Mouse (Mus musculus) intestine, postnatal 0 days (tissue): Measurements from ENCODE around the gene Ebf1. TPM values are rescaled to one million over a fixed set of nuclear protein-coding genes. Genes with fewer than 3 reads are reported as not detected.

ENCODE experiments used
- ATAC-seq: fragments of 200-750 bp; cut with Nextera tagmentation; 2 replicates; pipeline ENCODE4 v1.8.0; 2017; ENCODE audit warnings: mild to moderate bottlenecking, moderate TSS enrichment, moderate library complexity
- H3K27ac ChIP-seq: fragments of 300-500 bp; sonication (generic); 2 replicates; pipeline ENCODE4 v1.5.1; 2014; ENCODE audit warnings: mild to moderate bottlenecking, low read depth, low read length, moderate library complexity
- H3K27me3 ChIP-seq: fragments of 300-500 bp; sonication (generic); replicated peaks from 2 replicates; pipeline ENCODE4 v1.6.1; 2014; ENCODE audit warnings: low read length, mixed read lengths; ENCODE audit not compliant: control insufficient read depth, insufficient read depth
- H3K36me3 ChIP-seq: fragments of 300-500 bp; sonication (generic); 2 replicates; pipeline ENCODE4 v1.6.1; 2014; ENCODE audit warnings: mild to moderate bottlenecking, moderate library complexity; ENCODE audit not compliant: control insufficient read depth, insufficient read depth
- H3K4me1 ChIP-seq: fragments of 300-500 bp; sonication (generic); replicated peaks from 2 replicates; pipeline ENCODE4 v1.6.1; 2014; ENCODE audit warnings: antibody characterized with exemption, low read length, mixed read lengths; ENCODE audit not compliant: control insufficient read depth, insufficient read depth
- H3K4me2 ChIP-seq: fragments of 300-500 bp; sonication (generic); replicated peaks from 2 replicates; pipeline ENCODE4 v1.6.1; 2014; ENCODE audit warnings: low read depth, mild to moderate bottlenecking, moderate library complexity
- H3K4me3 ChIP-seq: fragments of 300-500 bp; sonication (generic); 2 replicates; pipeline ENCODE4 v1.5.1; 2014; ENCODE audit warnings: low read depth, low read length
- H3K9ac ChIP-seq: fragments of 300-500 bp; sonication (generic); 2 replicates; pipeline ENCODE4 v1.6.1; 2014; ENCODE audit warnings: mild to moderate bottlenecking, low read depth, low read length
- H3K9me3 ChIP-seq: fragments of 300-500 bp; sonication (generic); 2 replicates; pipeline ENCODE4 v1.6.1; 2016; ENCODE audit warnings: mixed run types; ENCODE audit not compliant: control insufficient read depth
- CTCF ChIP-seq: sonication (generic); IDR thresholded peaks from 2 replicates; pipeline ENCODE4 v1.5.1; 2016; ENCODE audit warnings: low read depth, mild to moderate bottlenecking, control low read depth, antibody characterized with exemption, moderate library complexity
- WGBS: fragments of 180-500 bp; shearing (Covaris S2); extraction: QIAGEN DNeasy Blood & Tissue Kit; methylation state at CpG from one replicate; pipeline ENCODE4 v1.1.7; 2014; 5-methylcytosine and 5-hydroxymethylcytosine counted together
- polyA plus RNA-seq: library from polyadenylated mRNA; unstranded; fragments of >200 nt; fragmentation: Nextera tagmentation; extraction: Ambion mirVana; gene quantifications from 2 replicates; pipeline ENCODE4 v1.2.1, GENCODE M21; 2015

Ebf1 gene
- polyA plus RNA-seq, 1 experiment from 2014 or later = 4.0 TPM

GRCm38 (mm10) chr11:44705811-44706210, 88.7 kb downstream of the Ebf1 start:
- H3K9ac ChIP-seq = no peak overlapping the region
- no peak for ATAC-seq
- no peak overlapping the region for H3K4me2 ChIP-seq
- no peaks in the 10 kb centered on the region for H3K36me3 ChIP-seq
- no peak for TF ChIP-seq CTCF
- H3K27ac ChIP-seq = no peak overlapping the region
- H3K4me1 ChIP-seq = no peaks in the 10 kb centered on the region
- WGBS = 95% methylated on average over 1 of the region's 1 CpGs
- no peaks in the 10 kb centered on the region for H3K9me3 ChIP-seq
- H3K4me3 ChIP-seq = no peak overlapping the region
- H3K27me3 ChIP-seq = no peaks in the 10 kb centered on the region

- Histone ChIP-seq H3K4me1 (no peaks in the 10 kb centered on the region), H3K4me2 (no peak overlapping the region), H3K36me3 (no peaks in the 10 kb centered on the region), H3K27me3 (no peaks in the 10 kb centered on the region), H3K27ac (no peak overlapping the region), H3K4me3 (no peak overlapping the region), H3K9ac (no peak overlapping the region), H3K9me3 (no peaks in the 10 kb centered on the region)
- no peak for TF ChIP-seq CTCF
- no peak for ATAC-seq
- 70% methylated on average over 2 of the region's 2 CpGs for WGBS
Observed at GRCm38 (mm10) chr11:44706386-44706785, 89.3 kb downstream of the Ebf1 start.

GRCm38 (mm10) chr11:44707381-44708289, 90.5 kb downstream of the Ebf1 start:
- no peaks in the 10 kb centered on the region for H3K27me3 ChIP-seq
- H3K4me1 ChIP-seq = no peaks in the 10 kb centered on the region
- no peaks in the 10 kb centered on the region for H3K9me3 ChIP-seq
- no peak for ATAC-seq
- no peak for TF ChIP-seq CTCF
- WGBS = 22% methylated on average over 13 of the region's 13 CpGs
- H3K36me3 ChIP-seq = no peaks in the 10 kb centered on the region
- H3K4me2 ChIP-seq = no peak overlapping the region
- no peak overlapping the region for H3K27ac ChIP-seq
- H3K4me3 ChIP-seq = no peak overlapping the region
- H3K9ac ChIP-seq = no peak overlapping the region

GRCm38 (mm10) chr11:44708290-44708685, 91.2 kb downstream of the Ebf1 start:
- no peak for TF ChIP-seq CTCF
- Histone ChIP-seq H3K9ac (no peak overlapping the region), H3K4me3 (no peak overlapping the region), H3K27me3 (no peaks in the 10 kb centered on the region), H3K36me3 (no peaks in the 10 kb centered on the region), H3K4me2 (no peak overlapping the region), H3K4me1 (no peaks in the 10 kb centered on the region), H3K9me3 (no peaks in the 10 kb centered on the region), H3K27ac (no peak overlapping the region)
- 56% methylated on average over 6 of the region's 6 CpGs for WGBS
- no peak for ATAC-seq

- H3K27ac ChIP-seq = no peak overlapping the region
Observed at GRCm38 (mm10) chr11:44709073-44709618, 92.0 kb downstream of the Ebf1 start.

DNA sequence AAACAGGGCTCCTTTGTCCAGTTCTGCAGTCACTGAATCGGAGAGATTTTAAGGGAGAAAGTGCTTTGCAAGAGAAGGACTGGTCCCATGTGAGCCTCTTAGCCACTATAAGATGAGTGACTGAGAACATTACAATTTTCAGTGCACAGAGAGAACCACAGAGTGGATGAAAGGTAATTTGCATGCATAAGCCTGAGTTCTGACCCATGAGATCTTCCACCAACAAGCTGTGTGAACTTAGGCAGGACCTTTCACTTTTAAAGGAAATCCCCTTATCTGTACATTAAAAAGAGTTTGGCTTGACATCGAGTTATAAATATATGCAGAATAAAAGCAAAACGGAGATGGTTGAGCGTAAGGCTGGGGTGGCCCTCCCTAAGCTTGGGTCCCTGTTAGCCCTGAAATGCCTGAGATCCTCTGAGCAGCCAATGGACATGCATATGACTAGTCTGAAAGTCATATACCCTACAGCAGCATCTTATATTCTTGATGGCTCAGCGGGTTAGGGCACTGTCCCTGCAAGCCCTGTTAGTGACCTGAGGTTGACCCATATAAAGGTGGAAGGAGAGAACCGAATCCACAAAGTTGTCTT, 92.8 kb downstream of the Ebf1 start:
- Histone ChIP-seq H3K36me3 (no peaks in the 10 kb centered on the region), H3K9me3 (no peaks in the 10 kb centered on the region), H3K4me2 (no peak overlapping the region), H3K9ac (no peak overlapping the region), H3K4me3 (no peak overlapping the region), H3K27ac (no peak overlapping the region), H3K4me1 (no peaks in the 10 kb centered on the region), H3K27me3 (no peaks in the 10 kb centered on the region)
- no peak for TF ChIP-seq CTCF
- 85% methylated on average over 6 of the region's 6 CpGs for WGBS
- ATAC-seq = no peak

More at GRCm38 (mm10) chr11:44709073-44709618, 92.0 kb downstream of the Ebf1 start:
- no peak for TF ChIP-seq CTCF
- Histone ChIP-seq H3K4me2 (no peak overlapping the region), H3K4me3 (no peak overlapping the region), H3K4me1 (no peaks in the 10 kb centered on the region), H3K27me3 (no peaks in the 10 kb centered on the region), H3K9ac (no peak overlapping the region), H3K36me3 (no peaks in the 10 kb centered on the region), H3K9me3 (no peaks in the 10 kb centered on the region)
- ATAC-seq = no peak
